Mouse (Mus musculus) E14TG2a.4 (cell line): ENCODE data around the gene Dstyk.

ENCODE experiments used
- CTCF ChIP-seq: conservative IDR thresholded peaks from 2 replicates; pipeline ENCODE4 v1.5.1; 2014; ENCODE audit warnings: low read length
- NANOG ChIP-seq: IDR thresholded peaks from 2 replicates; pipeline ENCODE4 v1.6.1; 2014; ENCODE audit warnings: borderline replicate concordance, low read length, mixed read lengths

GRCm38 (mm10) chr1:132381929-132382328, 35.4 kb upstream of the Dstyk start:
- TF ChIP-seq CTCF, result no peak
- no peak for TF ChIP-seq NANOG
